Mouse (Mus musculus) brain, embryonic 14.5 days (tissue): ENCODE measurements at regions not wholly inside any gene's neighbourhood (a gene's known extent, or its start where the extent isn't known, plus 50 kb on each side); places are given as distances from the start of the nearest gene placed in this dataset.

Experiments
- DNase-seq: peaks from one replicate; pipeline ENCODE4 v3.0.0-alpha.2; 2011; ENCODE audit warnings: low read depth
- CTCF ChIP-seq: fragments of 200-500 bp; IDR thresholded peaks from 2 replicates; pipeline ENCODE4 v1.5.1; 2012; ENCODE audit warnings: inconsistent platforms, mild to moderate bottlenecking, moderate library complexity, borderline replicate concordance; ENCODE audit not compliant: insufficient read depth, insufficient read length; ENCODE audit errors: extremely low read depth
- POLR2A ChIP-seq: fragments of 200-500 bp; IDR thresholded peaks from 2 replicates; pipeline ENCODE4 v1.6.1; 2012; ENCODE audit warnings: mild to moderate bottlenecking, inconsistent platforms, borderline replicate concordance; ENCODE audit not compliant: poor library complexity, insufficient read depth, insufficient read length, severe bottlenecking; ENCODE audit errors: extremely low read depth

DNA sequence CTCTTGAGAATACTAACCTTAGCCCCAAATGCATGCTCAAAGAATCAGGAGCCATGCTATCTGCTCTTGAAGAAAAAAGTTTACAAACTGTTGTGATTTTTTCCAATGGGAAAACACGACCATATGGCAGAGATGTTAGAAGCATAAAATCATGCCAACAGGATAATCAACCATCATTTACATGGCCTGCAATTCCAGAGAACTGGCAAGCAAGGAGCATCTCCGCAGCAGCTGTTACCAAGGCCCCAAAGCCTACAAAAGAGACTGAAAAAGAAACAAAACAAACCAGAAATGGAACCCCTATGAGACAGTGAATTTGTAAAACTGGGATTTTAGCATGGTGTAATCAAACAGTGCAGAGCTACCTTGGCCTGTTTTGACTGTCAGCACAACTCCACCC lies 1164.2 kb upstream of the Gm10800 start:
- no peak for TF ChIP-seq CTCF
- TF ChIP-seq POLR2A = no peak
- peak; percentile 53 for DNase-seq

DNA sequence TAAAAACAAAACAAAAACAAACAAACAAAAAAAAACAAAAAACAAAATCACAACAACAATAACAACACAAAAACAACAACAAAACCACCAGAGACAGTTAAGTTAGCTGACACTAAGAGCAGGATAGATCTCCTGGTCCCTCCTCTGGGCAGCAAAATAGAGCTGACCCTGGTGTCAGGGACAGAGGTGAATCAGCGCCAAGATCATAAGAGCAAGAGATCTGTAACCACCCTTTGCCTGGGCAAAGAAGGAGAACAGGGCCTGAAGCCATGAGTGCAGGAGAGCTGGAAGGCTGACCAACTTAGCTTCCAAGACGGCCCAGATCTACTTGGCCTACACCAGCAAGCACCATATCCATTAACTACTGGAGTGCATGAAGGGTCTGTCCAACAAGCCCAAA lies 1154.6 kb upstream of the Gm10800 start:
- TF ChIP-seq CTCF (no peak), POLR2A (no peak)
- no peak for DNase-seq
